Mouse (Mus musculus) neutrophil, adult 5-6 weeks (primary cell): Measurements from ENCODE around the gene Pxdc1. TPM values are rescaled to one million over a fixed set of nuclear protein-coding genes. Genes with fewer than 3 reads are reported as not detected.
A peak's percentile ranks its signal among the peaks of the same experiment; 100 is the strongest.

Experiments
- ATAC-seq: fragments of 151-379, 151-347 bp; 2 replicates; pipeline ENCODE4 v1.8.0; 2017; ENCODE audit warnings: mild to moderate bottlenecking, moderate TSS enrichment; ENCODE audit not compliant: insufficient number of reproducible peaks, poor library complexity, low FRiP score, severe bottlenecking; ENCODE audit errors: extremely low read depth
- total RNA-seq: library from RNA; stranded (forward); fragments of 200-1000 nt; gene quantifications from 2 replicates; pipeline ENCODE4 v1.2.3, GENCODE M21; 2017

The Pxdc1 gene
- total RNA-seq, 1 experiment from 2014 or later, result 43.8 TPM

DNA sequence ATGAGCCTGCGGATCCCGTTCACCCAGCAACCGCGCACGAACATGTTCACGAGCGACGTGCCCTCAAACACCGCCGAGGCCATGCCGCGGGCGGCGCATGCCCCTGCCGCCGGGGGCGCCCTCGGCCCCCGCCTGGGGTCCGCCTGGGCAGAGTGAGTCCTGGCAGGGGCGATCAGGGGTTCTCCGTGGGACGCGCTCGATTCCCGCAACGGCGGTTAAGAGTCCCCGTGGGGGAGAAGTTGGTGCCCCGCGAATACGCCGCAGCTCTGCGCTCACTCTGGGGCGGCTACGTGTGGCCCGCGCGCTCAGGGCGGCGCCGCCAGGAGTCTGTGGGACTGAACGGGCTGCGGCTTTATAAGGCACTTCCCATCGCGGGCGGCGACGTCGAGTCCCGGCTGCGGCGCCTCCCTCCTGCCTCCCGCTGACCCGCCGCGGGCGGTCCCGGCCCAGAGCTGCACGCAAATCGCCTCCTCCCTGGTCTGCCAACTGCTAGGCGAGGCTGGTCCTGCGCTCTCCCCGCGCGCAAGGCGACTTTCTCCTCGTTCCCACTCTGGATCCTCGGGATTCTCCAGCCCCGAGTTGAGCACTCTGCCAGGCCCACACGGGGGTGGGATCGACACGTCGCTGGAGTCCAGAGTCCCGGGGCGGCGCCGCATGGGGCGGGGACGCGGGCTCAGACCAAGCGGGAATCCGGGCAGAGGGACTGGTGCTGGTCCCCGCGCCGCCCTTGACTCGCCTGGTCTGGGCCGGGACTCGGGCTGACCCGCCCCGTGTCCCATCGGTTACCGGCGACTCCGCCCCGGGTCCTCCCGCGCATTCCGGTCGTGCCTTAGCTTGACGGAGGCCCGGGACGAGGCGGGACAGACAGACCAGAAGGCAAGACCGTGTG lies 689 bp downstream of the Pxdc1 start:
- ATAC-seq, result peak; percentile 33

DNA sequence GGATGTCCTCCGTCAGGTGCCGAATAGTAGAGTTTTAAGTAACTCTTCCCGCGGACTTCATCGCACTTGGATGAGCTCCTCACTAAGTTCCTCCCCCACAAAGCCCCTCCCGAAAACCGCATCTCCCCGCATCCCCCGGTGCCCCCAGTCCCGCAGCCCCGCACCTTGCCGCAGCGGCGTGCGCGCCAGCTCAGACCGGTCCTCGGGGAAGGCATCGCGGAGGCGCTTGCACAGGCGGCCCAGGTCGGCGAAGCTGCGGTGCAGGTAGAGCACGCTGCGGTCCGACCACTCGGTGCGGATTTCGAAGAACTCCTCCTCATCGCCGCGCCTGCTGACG lies 1.3 kb downstream of the Pxdc1 start:
- no peak for ATAC-seq

- no peak for ATAC-seq
These were observed 1.8 kb downstream of the Pxdc1 start for GRCm38 (mm10) chr13:34651474-34651991.

DNA sequence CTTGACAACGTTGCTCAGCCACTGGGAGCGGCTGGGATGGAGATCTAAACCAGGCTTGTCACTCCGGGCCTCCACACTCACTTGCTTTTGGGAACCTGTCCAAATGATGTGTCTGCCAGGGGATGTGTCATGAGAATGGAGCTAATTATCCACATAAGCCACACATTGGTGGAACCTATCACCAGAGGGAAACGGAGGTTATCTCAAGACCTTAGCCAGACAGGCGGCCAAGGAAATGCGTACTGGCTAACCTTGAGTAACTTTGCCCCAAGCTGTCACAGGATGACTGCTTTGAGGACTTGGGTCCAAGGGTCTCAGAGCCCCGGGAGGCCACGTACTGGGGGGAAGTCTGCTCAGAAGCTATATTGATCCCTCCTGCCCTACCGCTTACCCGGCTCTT lies 2.3 kb downstream of the Pxdc1 start:
- no peak for ATAC-seq

DNA sequence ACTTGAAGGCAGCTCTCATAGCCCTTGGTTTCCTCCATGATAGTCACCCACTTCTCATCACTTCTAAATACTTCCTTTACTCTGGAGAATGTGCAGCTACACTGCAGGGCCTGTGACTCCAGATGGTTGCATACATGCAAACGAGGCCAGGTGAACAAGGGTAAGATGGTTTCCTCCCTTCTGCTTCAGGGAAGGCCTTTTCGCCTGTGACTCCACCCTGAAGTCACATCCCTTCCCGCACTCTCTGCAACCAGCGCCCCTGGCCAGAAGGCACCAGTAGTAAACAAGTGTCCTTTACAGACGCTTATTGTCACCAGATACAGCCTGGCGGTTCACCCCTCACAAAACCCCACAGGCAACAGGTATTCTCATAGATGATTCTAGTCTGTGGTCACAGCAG lies 2.9 kb downstream of the Pxdc1 start:
- no peak for ATAC-seq

- ATAC-seq, result no peak
These were observed 5.5 kb downstream of the Pxdc1 start for GRCm38 (mm10) chr13:34647751-34648150.

- no peak for ATAC-seq
These were observed 6.1 kb downstream of the Pxdc1 start for GRCm38 (mm10) chr13:34647221-34647620.

GRCm38 (mm10) chr13:34646240-34646750 lies 7.0 kb downstream of the Pxdc1 start:
- ATAC-seq, result no peak

- ATAC-seq, result no peak
These were observed 7.8 kb downstream of the Pxdc1 start for GRCm38 (mm10) chr13:34645519-34645918.

DNA sequence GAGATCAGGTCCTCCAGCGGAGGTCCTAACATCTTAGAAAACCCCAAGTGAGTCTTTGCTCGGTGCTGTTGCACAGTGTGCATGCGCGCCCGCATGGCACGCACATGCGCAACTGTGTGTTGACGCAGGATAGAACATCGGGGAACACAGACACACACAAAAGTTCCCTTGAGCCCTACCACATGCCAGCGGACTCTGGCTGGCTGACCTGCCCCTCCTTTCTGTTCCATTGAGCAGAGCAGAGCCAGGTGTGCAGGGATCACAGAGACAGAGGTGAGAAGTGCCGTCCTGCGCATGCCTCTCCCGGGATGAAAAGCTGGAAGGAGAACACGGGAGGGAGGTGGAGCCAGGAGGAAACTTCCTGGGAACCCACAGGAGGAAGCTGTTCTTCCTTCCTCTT lies 8.9 kb downstream of the Pxdc1 start:
- ATAC-seq, result no peak

DNA sequence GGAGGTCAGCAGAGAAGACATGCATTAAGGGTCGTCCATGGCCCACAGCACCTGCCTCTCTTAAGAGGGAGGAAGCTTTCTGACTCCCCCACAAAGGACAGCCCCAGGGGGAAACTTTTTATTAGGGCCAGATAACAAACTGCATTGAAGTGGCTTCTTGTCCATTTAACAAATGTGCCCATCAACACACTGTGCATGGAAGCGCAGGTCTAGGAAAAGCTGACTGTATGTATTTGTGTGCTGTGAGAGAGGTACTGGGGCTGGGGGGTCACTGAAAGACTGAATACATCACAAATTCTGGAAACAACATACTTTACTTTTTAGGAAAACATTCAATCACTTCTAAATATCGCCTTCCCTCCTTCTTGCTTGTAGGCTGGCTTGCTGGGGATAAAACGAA lies 9.4 kb downstream of the Pxdc1 start:
- ATAC-seq, result no peak

- ATAC-seq, result peak; percentile 38; the same call in 1 of the 2 replicates
These were observed 10.1 kb downstream of the Pxdc1 start for GRCm38 (mm10) chr13:34642941-34643875.

- no peak for ATAC-seq
These were observed 12.2 kb downstream of the Pxdc1 start for GRCm38 (mm10) chr13:34641066-34641465.

GRCm38 (mm10) chr13:34635978-34636377 lies 17.3 kb downstream of the Pxdc1 start:
- no peak for ATAC-seq

DNA sequence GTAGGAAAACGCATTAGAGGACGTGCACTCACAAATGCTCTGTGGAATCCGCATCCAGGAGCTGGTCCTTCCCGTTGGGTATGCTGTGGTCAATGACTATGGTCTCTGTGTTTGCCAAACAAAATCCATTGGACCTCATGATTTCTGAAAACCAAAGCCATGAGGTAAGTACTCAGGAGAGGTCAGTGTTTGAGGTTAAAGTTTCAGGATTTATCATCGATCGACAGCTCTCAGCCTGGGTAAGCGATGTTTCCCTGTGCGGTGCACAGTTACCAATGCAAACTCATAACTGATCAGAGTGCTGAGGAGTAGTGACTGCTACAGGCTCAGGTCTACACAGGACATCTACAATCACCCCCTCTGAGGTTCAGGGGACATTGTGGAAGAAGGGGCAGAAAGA lies 23.0 kb downstream of the Pxdc1 start:
- no peak for ATAC-seq

- no peak for ATAC-seq
These were observed 23.5 kb downstream of the Pxdc1 start for GRCm38 (mm10) chr13:34629741-34630140.

GRCm38 (mm10) chr13:34627446-34627845 lies 25.8 kb downstream of the Pxdc1 start:
- ATAC-seq, result no peak

DNA sequence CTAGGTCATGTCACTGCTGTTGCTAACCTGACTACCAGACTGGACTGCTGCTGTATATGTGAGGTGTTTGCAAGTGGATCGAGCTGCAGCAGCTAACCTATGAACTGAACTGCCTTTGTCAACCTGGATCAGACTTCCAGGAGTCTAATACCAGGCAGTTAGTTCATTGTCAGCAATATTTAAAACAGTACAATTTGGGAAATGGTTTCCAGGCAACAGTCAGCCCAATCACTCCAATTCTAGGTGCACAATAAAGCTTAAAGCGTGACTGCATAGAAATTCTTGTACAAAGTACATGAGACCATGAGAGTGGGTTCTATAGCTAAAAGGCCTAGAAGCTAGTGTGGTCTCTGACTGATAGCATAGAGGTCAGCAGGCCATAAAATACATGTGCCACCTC lies 28.9 kb downstream of the Pxdc1 start:
- no peak for ATAC-seq

GRCm38 (mm10) chr13:34612402-34612801 lies 40.9 kb downstream of the Pxdc1 start:
- no peak for ATAC-seq
